Mouse (Mus musculus) lung, postnatal 25 days (tissue): ENCODE results near the gene Zfp786.
"Not testable (repeated sequence)": the region's sequence is repeated elsewhere in the genome, so short reads cannot be mapped to it uniquely, and the experiment has no call there.

Source experiments
- DNase-seq: peaks from one replicate; pipeline ENCODE4 v3.0.0; 2022; ENCODE audit warnings: low spot score

The Zfp786 gene

DNA sequence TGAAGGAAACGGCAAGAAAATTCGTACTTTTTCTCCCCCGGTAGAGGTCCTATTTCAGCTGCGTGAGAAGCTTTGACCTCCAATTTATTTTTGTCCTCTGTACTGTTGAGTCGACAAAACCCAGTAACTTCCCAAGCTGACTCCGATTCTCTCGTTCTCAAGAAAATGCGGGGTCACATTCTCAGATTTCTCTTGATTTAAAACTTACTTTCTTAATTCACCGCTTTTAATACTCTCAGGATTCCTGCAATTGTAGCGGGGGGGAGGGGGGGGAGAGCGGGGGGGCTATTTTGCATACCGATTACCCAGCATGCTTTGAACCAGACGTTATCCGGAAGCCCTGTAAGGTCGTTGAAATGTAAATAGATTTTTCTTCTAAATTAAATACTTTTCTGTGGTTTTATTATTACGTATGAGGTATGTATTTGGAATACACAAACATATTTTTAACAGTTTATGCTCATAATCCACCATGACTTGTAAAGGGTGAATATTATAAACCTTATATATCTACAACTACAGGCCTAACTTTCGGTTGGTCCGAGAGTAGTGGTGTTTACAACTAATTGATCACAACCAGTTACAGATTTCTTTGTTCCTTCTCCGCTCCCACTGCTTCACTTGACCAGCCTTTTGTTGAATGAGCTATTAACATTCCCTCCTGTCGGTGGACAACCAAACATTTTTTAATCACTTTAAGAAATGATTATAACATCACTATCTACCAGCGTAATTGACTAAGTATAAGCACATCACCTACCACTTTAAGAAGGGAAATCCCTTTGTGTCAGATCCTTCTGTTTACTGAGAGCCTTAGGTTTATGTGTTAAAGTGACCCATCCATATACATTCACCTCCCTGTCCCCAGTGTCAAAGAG, 49.3 kb downstream of the Zfp786 start:
- peak; percentile 65 for DNase-seq

- no peak for DNase-seq
Measured at GRCm38 (mm10) chr6:47780576-47781013, 50.1 kb downstream of the Zfp786 start.

- not testable (repeated sequence) for DNase-seq
Measured at GRCm38 (mm10) chr6:47771760-47772159, 58.9 kb downstream of the Zfp786 start.

GRCm38 (mm10) chr6:47771113-47771512, 59.6 kb downstream of the Zfp786 start:
- DNase-seq, result not testable (repeated sequence)

- not testable (repeated sequence) for DNase-seq
Measured at GRCm38 (mm10) chr6:47769861-47770260, 60.8 kb downstream of the Zfp786 start.
